Mouse (Mus musculus) lung, adult 18-20 months (tissue): ENCODE results near the gene Cog7.
A peak's percentile ranks its signal among the peaks of the same experiment; 100 is the strongest.

Source experiments
- DNase-seq, 2 experiments: peaks; one replicate each; pipeline ENCODE4 v3.0.0; 2022; ENCODE audit warnings: mixed read lengths in 2 of 2

The Cog7 gene

DNA sequence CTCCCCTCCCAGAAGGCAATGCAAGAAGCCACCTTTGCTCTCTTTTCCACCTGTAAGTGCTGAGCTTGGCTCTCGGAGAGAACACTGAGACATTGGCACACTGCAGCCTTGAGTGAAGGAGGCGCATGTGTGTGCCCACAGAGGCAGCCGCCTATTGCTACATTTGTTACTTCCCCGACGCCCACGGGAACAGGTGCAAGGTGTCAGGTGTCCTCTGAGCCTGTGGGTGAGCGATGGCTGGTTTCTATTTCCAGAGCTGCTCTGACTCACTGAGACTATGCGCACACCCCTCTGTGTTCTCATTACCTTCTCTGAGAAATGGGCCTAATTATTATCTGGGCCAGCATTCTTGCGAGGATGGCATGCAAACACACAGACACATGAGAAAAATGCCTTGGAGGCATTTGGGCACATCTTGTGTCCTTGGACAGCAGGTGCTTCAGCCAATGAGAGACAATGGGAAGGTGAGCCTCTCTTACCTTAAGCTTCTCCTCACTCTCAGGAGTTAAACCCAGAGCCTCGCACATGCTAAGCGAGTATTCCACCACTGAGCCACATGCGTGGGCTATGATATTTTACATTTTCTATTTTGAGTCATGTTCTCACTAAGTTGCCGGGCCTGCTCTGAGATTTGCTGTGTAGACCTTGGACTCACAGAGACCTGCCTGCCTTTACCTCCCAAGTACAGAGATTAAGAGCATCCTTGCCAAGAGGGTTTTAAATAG is 90.7 kb downstream of the Cog7 start:
- DNase-seq = peak in 1 of 2 experiments; percentile 30

DNA sequence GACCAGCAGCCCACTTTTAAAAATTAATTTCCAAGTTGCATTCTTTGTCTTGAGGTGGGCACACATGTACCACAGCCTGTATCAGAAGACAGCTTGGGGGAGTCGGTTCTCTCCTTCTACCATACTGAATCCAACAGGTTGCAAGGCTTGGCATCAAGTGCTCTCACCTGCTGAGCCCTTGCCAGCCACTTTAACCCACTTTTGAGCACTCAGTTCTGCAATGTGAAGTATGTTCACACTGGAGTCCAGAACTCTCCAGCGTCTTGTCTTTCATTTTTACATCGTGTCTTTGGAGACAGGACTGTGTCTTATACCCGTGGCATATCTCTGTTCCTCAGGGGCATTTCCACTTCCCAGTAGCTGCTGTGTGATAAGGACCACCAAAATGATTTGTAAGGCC is 101.3 kb downstream of the Cog7 start:
- peak; percentile 89 to 91 for DNase-seq

DNA sequence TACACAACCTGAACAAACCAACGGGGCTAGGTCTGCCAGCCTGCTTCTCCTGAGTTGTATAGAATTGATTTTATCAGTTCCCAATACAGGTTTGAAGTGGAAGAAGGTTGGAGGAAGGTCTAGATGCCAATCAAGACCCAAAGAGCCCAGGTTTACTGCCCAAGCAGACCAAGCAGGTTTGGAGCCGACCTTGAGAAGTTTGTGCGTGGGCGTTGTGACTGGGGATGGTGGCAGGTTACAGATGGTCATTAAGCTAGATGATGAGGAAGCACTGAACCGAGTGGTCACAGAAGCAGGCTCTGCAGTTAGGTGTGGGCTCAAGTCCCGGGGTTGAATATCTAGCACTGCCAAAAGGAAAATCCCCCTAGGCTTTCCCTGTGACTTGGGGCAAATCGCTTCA is 106.7 kb downstream of the Cog7 start:
- DNase-seq = no peak

- peak; percentile 72 to 81 for DNase-seq
Measured at GRCm38 (mm10) chr7:121873998-121874397, 107.5 kb downstream of the Cog7 start.

GRCm38 (mm10) chr7:121871631-121872030 is 109.9 kb downstream of the Cog7 start:
- DNase-seq = no peak

DNA sequence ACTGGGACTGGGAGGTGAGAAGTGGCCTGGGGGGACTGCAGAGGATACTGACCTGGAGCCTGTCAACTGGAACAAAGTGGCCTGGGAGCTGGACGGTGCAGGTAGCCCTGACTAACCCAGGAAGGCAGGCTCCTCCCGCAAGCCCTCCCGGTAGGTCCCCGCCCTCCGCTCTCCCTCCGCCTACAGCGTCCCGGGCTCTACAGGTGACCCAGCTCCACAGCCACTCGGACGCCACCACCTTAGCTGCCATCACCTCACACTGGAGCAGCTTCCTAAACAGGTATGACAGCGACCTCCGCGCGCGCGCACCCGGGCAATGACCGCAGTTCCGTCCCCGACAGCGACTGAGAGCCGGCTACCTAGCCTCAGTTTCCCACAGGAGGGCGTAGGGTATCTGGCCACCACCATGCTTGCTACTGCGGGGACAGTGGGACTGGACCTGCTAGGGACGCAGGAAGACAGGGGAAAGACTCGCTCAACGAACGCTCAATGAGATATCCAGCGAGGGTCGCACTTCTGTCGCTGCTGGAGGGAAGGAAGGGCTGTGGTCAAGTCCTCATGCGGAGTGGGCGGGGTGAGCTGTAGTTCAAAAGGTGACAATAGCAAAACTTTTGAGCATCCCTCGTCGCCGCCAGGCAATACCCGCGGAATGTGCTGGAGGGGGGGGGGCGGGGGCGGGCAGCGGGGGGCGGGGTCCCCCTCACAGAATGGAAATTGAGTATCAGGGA is 116.5 kb downstream of the Cog7 start, which contains the start of gene Scnn1b:
TSS of gene Scnn1b (plus strand) at position 181 of the 728 bp plus-strand sequence.
- DNase-seq = peak; percentile 79 to 84

GRCm38 (mm10) chr7:121858939-121859338 is 122.6 kb downstream of the Cog7 start:
- no peak for DNase-seq

DNA sequence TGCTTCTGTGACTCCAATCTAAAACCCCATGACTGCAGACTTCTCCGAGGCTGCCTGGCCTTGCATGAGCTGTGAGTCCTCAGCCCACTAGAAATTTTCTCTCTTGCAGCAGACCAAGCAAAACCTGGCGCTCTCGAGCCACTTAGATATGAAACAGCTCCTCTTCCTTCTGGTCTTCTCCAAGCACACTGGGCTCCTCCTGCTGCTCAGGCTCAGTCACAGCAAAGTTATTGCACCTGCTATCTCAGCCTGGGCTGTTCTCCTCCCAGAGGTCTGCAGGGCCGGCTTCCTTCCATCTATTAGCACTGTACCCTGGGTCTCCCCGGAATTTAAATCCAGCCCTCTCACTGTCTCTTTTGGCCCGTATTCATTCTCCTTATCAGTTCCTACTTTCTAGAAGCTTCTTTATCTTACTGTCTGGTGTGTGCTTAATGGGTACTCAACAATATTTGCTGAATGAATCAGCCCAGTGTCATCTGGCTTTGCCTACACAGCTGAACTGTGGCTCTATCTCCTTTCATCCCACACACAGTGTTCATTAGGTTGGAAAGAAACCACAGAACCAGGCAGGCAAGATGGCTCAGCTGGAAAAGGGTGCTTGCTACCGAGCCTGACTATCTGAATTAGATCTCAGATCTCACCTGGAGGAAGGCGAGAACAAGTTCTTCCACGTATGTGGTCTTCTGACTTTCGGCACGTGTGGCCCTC is 124.2 kb downstream of the Cog7 start:
- no peak for DNase-seq

DNA sequence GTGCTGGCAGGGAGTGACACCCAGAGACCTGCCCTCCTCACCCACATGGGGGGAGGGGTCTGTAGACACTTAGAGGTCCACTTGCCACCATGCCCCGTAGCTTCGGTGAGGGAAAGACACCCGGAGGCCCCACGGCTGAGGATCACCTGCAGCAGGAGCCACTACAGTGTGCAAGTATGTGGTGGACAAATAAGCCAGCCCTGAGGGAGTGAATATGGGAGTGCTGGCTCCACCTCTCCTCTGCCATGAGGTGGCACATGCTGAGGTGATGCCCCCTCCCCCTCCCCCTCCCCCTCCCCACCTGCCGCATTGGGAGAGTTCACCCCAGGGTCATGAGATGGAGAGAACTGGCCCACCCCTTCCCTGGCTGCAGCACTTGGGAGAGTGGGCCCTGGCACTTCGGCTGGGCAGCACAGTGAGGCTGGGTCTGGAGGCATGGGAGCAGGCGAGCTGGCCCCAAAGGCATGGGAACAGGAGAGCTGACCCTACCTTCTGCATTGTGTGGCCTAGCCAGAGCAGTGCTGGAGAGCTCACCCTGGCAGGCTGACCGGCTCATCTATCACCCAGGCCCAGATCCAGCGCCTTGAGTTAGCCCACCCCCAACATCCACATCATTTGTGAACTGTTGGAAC is 132.9 kb downstream of the Cog7 start:
- no peak for DNase-seq

DNA sequence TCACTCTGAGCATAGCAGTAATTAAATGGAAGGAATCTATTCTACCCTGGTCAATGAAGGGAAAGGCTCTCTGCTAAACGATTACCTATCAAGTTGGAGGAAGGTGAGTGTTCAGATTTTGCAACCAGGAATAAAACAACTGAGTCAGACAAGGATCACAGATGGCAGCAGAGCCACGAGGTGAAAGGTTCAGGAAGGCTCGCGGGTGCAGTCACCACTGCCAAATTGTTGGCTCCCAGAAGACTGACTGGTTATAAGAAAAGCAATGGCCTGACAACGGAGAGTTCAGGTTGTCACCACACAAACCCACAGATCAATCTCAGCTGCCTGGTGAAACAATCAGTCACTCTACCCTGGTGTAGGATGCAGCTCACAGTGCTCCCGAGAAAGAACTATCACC is 135.5 kb downstream of the Cog7 start:
- no peak for DNase-seq

DNA sequence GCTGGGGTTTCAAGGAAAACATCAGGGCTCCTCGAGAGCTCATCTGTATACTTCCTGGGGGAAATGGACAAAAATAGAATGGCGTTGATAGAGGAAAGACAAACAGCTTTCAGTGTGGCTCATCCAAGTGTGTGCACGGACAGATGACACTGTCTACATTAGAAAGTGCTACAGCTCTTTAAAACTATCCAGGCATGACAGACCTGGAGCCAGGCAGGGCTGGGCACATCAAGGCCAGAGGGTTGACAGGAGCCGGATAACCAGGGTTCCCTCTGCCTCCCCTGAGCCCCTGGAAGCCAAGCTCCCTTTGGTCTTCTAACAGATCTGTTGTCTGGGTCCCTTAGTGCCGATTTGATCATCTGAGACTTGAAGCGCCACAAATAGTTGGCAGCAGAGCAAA is 139.3 kb downstream of the Cog7 start:
- no peak for DNase-seq

DNA sequence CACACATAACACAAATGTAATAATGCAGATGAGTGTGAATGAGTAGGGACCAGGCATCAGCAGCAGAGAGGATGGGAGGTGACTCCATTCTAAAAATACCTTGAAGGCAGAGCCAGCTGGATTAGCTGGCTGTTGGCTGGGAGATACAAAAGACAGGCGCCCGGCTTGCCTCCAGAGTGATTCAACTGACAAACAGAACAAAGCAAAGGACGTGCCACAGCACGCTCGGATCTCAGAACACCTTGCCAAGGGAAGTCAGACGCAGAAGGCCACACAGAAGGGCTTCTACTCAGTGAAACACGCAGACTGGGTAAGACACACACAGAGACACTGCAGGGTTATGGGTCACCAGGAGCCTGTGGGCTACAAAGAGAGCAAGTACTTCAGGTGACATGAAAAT is 140.7 kb downstream of the Cog7 start:
- no peak for DNase-seq

DNA sequence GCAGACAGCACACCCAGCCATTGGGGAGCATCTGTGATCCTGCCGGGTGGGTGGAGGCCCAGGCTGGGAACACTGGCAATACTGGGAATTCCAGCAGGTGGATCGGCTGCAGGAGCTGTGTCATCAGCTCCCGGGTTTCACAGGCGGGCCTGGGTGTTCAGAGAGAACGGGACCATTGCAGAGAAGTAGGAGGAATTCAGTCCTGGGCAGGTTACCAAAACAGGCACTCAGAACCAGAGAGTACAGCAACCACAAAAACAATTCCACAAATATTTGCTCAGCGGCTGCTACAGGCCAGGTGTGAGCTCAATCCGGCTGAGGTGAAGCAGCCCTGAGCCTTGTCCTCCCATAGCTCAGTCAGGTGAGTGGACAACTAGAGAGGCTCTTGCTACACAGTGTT is 144.7 kb downstream of the Cog7 start:
- DNase-seq = peak; percentile 86 to 91

DNA sequence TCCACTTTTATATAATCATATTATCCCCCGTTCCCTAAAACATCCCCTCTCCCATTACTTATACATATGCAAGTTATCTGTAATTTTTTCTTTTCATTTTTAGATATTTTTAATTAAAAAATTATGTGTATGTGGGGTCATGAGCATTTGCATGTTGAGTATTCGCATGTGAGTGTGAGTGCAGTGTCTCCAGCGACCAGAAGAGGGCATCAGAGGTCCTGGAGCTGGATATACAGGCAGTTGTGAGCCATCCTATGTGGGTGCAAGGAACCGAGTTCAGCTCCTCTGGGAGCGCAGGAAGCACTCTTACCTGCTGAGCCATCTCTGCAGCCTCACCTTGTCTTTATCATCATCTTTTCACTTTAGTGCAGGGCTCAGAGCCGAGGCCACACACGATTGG is 146.1 kb downstream of the Cog7 start:
- no peak for DNase-seq
